ENCODE assay signal across 24 mouse cellular contexts in the genomic region with DNA sequence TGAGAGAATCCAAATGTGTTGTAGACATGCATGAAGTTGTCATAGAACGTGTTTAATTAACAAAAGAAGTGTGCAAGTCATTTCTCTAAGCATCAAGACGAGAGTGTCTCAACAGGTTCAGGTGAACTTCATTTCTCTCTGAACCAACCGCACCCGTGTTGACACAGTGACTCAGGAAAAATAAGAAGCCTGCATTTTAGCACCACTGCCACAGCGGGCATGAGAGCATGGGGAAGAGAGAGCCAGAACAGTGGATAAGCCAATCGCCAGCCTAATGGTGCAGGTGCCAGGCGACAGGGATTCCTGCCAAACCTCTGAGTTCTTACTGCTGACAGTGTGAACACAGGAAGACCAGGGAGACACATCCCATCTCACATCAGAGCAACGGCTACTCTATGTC.
DNase-seq lines count a peak whose midpoint lies in the region; ATAC-seq and TF ChIP-seq lines count a peak whose summit lies in the region.
"Had no signal": no experiment of that assay in that cellular context is flagged by ENCODE, and none has a peak within 500 bp of the region (broad histone marks: within the 10 kb centered on the region; RNA-seq: fewer than 3 reads in every experiment).

No protein-coding gene starts in this region.

- no peaks in the 10 kb centered on the region for H3K4me1 ChIP-seq in intestine, postnatal 0 days (replicated peaks; ENCODE audit: control insufficient read depth, insufficient read depth, low read length)
- H3K4me1 ChIP-seq in intestine, embryonic 15.5 days (replicated peaks): peaks cover 4% of the 10 kb centered on the region; the same call in 1 of the 2 replicates
- H3K4me1 ChIP-seq in stomach, postnatal 0 days (replicated peaks; ENCODE audit: control insufficient read depth, insufficient read depth): no peaks in the 10 kb centered on the region
- H3K4me1 ChIP-seq: liver, embryonic 15.5 days had no signal

- no peaks in the 10 kb centered on the region for H3K9me3 ChIP-seq in intestine, postnatal 0 days (ENCODE audit: control insufficient read depth)
- no peaks in the 10 kb centered on the region for H3K9me3 ChIP-seq in intestine, embryonic 15.5 days
- no peaks in the 10 kb centered on the region for H3K9me3 ChIP-seq in stomach, postnatal 0 days (ENCODE audit: control insufficient read depth, low read length)
- H3K9me3 ChIP-seq: embryonic facial prominence, embryonic 10.5 days; forebrain, embryonic 10.5 days; heart, embryonic 13.5 days; hindbrain, embryonic 15.5 days; limb, embryonic 10.5 days; liver, embryonic 15.5 days had no signal

- no peaks in the 10 kb centered on the region for H3K36me3 ChIP-seq in intestine, postnatal 0 days (ENCODE audit: control insufficient read depth, insufficient read depth)
- H3K36me3 ChIP-seq in intestine, embryonic 15.5 days: no peaks in the 10 kb centered on the region
- H3K36me3 ChIP-seq in stomach, postnatal 0 days (ENCODE audit: control insufficient read depth, insufficient read depth, low read length): no peaks in the 10 kb centered on the region
- H3K36me3 ChIP-seq: embryonic facial prominence, embryonic 10.5 days; forebrain, embryonic 10.5 days; heart, embryonic 13.5 days; hindbrain, embryonic 15.5 days; limb, embryonic 10.5 days; liver, embryonic 15.5 days had no signal

- WGBS in intestine, postnatal 0 days: 48% methylated on average over 8 of the region's 8 CpGs
- WGBS in intestine, embryonic 15.5 days: 64% methylated on average over 8 of the region's 8 CpGs
- 47% methylated on average over 8 of the region's 8 CpGs for WGBS in stomach, postnatal 0 days

- peak; percentile 53 to 70 for DNase-seq in lung, adult 18-20 months
- DNase-seq in lung, postnatal 10 days: peak; percentile 21
- peak; percentile 69 for DNase-seq in stomach, postnatal 0 days (ENCODE audit: low spot score)
- DNase-seq in spleen, adult 18-20 months: no peak
- no peak for DNase-seq in adrenal gland, adult (ENCODE audit: inconsistent age in 2 of 2, low spot score in 1 of 2)
- DNase-seq: adrenal gland, adult 8-10 months; cerebellum, adult 18-20 months; forebrain, postnatal 0 days; gastrocnemius, postnatal 14 days; heart, adult 2 months; heart, postnatal 4 days; kidney, postnatal 25 days; liver; midbrain, embryonic 14.5 days; thymus, postnatal 25 days had no signal

- no peak overlapping the region for H3K9ac ChIP-seq in intestine, postnatal 0 days (ENCODE audit: low read depth, low read length)
- H3K9ac ChIP-seq in intestine, embryonic 15.5 days: no peak overlapping the region
- H3K9ac ChIP-seq in stomach, postnatal 0 days (ENCODE audit: low read length): no peak overlapping the region
- H3K9ac ChIP-seq: forebrain, postnatal 0 days; heart, embryonic 13.5 days; hindbrain, embryonic 15.5 days; liver, embryonic 15.5 days had no signal

- no peak overlapping the region for H3K4me3 ChIP-seq in intestine, postnatal 0 days (ENCODE audit: low read depth, low read length)
- H3K4me3 ChIP-seq in intestine, embryonic 15.5 days (replicated peaks): no peak overlapping the region
- no peak overlapping the region for H3K4me3 ChIP-seq in stomach, postnatal 0 days (ENCODE audit: low read depth, low read length)
- H3K4me3 ChIP-seq: embryonic facial prominence, embryonic 10.5 days; forebrain, embryonic 10.5 days; heart, adult 2 months; heart, embryonic 13.5 days; hindbrain, embryonic 15.5 days; limb, embryonic 10.5 days; liver, embryonic 15.5 days had no signal

- no peak for TF ChIP-seq EP300 in stomach, postnatal 0 days (optimal IDR thresholded peaks at IDR 0.05)

- H3K27me3 ChIP-seq in intestine, postnatal 0 days (replicated peaks; ENCODE audit: control insufficient read depth, insufficient read depth, low read length): 0 out of 2 replicates have a peak, but pooled peaks cover 4% of the 10 kb centered on the region
- 0 out of 2 replicates have a peak, but pooled peaks cover 2% of the 10 kb centered on the region for H3K27me3 ChIP-seq in intestine, embryonic 15.5 days (replicated peaks)
- H3K27me3 ChIP-seq in stomach, postnatal 0 days (ENCODE audit: control insufficient read depth, insufficient read depth, low read length): no peaks in the 10 kb centered on the region

- H3K27ac ChIP-seq in intestine, postnatal 0 days (ENCODE audit: low read depth, low read length): no peak overlapping the region
- no peak overlapping the region for H3K27ac ChIP-seq in intestine, embryonic 15.5 days
- peak overlapping the region; percentile 65 for H3K27ac ChIP-seq in stomach, postnatal 0 days (replicated peaks)
- H3K27ac ChIP-seq: embryonic facial prominence, embryonic 10.5 days; forebrain, embryonic 10.5 days; heart, adult 2 months; heart, embryonic 13.5 days; hindbrain, embryonic 15.5 days; limb, embryonic 10.5 days; liver, embryonic 15.5 days had no signal

- 0 out of 2 replicates have a peak, but pooled peaks have one; percentile 51 for ATAC-seq in intestine, postnatal 0 days
- no peak for ATAC-seq in intestine, embryonic 15.5 days
- peak; percentile 91 for ATAC-seq in stomach, postnatal 0 days (ENCODE audit: low FRiP score, low TSS enrichment)
- ATAC-seq: forebrain, postnatal 0 days; intestine, embryonic 16.5 days had no signal

- H3K4me2 ChIP-seq in intestine, postnatal 0 days (replicated peaks; ENCODE audit: low read depth): no peak overlapping the region
- no peak overlapping the region for H3K4me2 ChIP-seq in intestine, embryonic 15.5 days (replicated peaks)
- no peak overlapping the region for H3K4me2 ChIP-seq in stomach, postnatal 0 days (replicated peaks; ENCODE audit: low read depth)
- H3K4me2 ChIP-seq: heart, embryonic 13.5 days; hindbrain, embryonic 15.5 days; liver, embryonic 15.5 days had no signal

- TF ChIP-seq CTCF in intestine, postnatal 0 days (IDR thresholded peaks at IDR 0.05; ENCODE audit: low read depth): no peak
- no peak for TF ChIP-seq CTCF in stomach, postnatal 0 days (IDR thresholded peaks at IDR 0.05; ENCODE audit: low read depth)

Comparison
In these comparisons a context has a peak if more than half of its experiments do, and no peak if none do; other contexts are left out.
1. DNase-seq: peak in lung, adult 18-20 months (2 of 2), lung, postnatal 10 days (single experiment) and stomach, postnatal 0 days (single experiment); none in spleen, adult 18-20 months (0 of 2) and adrenal gland, adult (0 of 2).